Mouse (Mus musculus) frontal cortex, postnatal 36 days (tissue): ENCODE measurements at regions not wholly inside any gene's neighbourhood (a gene's known extent, or its start where the extent isn't known, plus 50 kb on each side); places are given as distances from the start of the nearest gene placed in this dataset.
A peak's percentile ranks its signal among the peaks of the same experiment; 100 is the strongest.

Experiments
- DNase-seq, 2 experiments: peaks; one replicate each; pipeline ENCODE4 v3.0.0; 2022; ENCODE audit warnings: low spot score in 2 of 2

DNA sequence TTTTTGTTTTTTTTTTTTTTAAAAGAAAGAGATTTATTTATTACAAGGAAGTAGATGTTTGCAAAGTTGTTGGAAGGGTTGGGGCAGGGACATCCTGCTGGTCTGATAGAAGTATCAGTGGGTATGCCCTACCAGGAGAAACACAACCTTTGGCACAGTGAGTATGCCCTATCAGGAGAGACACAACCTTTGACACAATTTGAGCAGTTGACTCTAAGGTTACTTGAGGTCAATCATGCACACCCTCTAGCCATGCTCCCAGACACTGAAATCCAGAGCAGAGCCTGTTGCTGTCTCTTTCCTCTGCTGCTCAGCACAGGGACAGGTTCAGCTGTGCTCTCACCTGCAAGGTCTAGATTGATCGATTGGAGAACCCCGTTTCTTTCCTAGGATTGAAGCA lies 164.2 kb upstream of the Gjb5 start:
- DNase-seq: no peak

DNA sequence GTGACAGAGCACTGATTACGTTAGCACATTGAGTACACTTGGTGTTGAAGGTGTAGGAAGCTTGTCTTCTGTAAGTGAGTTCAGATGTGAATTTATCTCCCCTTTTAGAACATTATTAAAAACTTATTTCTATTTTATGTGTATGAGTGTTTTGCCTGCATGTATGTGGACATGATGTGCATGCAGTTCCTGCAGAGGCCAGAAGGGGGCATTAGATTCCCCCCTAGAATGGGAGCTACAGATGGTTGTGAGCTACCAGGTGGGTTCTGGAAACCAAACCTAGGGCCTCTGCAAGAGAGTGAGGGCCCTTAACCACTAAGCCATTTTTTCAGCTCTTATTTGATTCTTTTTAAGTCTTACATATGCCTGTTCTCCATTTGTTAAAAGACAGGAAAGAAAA lies 160.0 kb upstream of the Gjb5 start:
- peak in 1 of 2 experiments; percentile 11 for DNase-seq

DNA sequence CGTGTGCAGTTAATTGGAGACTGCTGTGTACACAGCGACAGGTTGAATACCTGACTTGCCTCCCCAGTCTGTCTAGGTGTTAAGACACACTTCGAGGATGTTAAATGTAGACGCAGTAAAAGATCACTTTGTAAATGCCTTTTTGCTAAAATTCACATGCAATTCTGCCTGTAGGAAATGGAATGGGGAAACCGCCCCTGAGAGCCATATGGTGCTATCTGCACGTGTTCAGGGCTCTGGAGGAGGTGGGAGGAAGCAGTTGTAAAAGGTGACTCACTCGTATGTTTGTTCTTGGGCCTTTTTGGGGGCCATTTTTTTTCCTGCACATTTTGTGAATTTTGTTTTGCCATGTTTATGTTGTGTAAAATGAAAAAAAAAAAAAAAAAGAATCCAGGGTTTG lies 159.6 kb upstream of the Gjb5 start:
- DNase-seq: peak; percentile 64 to 78

DNA sequence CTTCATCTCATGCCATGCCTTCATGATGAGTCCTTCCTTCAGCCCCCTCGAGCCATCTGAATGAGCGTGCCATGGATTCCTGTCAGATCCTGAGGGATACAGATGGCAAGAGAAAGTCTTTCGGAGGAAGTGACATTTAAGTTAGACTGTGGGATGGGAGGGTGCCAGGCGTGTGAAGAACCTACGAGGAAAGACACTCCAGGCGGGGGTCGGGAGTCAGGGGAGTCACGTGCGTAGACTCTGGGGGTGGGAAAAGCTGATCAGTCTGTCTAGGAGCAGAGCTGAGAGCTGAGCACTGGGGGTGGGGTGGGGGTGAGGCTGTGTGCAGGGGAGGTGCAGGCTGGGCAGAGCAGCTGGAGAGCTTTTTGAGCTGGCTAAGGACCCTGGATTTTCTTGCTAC lies 152.0 kb upstream of the Gjb5 start:
- DNase-seq: peak; percentile 72 to 74

DNA sequence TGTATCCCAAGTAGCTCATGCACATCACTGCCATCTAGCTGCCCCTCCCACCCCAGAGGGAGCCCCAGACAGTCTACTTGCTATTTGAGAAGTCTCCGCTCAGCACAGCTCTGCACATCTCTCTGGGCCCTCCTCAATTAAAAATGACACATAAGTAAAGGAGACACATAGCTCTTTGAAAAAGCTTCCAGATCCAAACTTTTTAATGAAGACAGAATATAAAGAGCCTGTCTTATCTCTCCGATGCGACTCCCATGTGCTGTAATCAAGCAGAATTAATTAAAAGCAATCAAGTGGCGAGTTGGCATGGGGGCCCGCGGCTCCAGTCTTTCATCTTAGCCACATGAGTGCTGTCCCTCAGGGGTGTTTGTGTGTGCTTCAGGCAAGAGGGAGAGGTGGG lies 144.6 kb upstream of the Gjb5 start:
- no peak for DNase-seq

DNA sequence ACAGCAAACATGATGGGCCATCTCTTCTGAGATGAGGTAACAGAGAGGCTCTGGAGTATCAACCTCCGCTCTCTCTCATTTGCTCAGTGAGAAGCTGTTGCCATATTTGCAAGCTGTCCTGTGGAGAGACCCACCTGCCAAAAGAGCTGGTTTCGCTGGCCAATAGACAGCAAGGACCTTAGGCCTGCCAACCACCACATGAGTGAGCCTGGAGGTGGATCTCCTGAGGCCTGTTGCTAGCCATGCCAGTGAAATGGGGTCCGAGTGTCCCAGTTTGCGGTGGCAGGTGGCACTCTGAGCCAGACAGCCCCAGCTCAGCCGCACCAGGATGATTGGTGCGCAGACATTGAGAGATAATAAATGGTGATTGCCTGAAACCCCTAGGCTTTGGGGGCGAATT lies 143.9 kb upstream of the Gjb5 start:
- DNase-seq: no peak

DNA sequence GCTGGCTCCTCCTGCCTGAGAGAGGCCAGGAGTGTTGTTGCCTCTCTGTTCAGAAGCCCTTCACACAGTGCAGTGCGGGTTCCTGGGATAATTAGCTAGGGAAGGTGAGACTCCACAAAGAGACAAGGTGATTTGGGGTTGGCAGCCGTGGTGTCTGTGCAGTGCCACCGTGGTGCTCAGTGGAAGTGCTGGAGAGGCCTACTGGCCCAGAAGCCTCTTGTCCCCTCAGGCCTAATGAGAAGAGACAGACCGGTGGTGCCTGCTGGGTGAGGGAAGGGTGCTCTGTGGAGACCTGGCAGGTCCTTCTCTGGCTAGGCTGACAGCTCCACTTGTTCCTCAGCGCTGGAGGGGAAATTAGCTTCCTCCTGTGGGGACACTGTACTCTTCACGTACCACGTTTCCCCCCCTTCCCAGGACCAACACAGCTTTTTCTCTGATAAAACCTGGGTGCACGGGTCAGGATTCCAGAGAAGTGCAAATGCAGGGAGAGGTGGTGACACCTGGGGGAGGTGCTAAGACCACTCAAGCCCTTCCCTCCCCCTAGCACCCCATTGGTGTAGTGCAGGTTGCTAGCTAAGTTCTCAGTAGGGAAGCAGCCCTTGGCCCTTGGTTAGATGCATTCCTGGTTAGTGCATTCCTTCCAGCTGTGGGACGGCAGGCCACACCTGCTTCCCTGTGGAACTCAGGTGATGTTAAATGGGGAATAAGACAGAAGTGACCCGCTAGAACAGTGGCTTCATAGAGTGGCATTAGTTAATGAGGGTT lies 129.2 kb upstream of the Gjb5 start:
- DNase-seq: no peak

DNA sequence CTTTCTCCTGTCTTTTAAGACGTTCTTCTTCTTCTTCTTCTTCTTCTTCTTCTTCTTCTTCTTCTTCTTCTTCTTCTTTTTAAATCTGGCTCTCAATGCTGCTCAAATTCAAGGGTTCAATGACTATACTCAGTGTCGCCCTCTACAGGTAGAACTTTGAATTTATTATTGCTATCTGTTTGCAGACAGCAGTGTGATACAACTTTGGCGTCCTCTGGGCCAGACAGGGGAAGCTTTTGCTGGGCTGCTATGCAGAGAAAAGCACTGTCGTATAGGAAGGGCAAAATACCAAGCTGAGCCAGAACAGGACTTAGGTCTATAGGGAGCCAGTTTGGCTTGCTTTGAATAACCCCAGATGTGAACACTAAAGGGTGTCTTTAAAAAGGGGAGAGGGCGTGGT lies 127.3 kb upstream of the Gjb5 start:
- DNase-seq: no peak

DNA sequence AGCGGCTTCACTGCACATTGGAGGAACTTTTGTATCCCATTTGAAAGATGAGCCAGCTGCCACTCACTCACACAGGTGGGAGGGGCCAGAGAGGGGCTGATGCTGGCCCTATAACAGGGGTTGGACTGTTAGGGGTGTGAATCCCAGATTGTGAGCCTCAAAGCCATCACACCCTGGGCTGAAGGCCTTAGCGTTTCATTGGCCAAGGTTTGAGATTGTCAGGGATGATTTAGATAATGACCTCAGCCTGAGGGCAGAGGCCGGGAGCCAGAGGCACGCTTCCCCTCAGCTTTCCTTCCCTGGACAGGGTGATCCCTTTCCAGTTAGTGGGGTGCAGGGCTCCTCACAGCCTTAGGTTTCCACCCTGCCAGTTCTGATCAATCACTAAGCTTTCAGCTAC lies 124.5 kb upstream of the Gjb5 start:
- no peak for DNase-seq

DNA sequence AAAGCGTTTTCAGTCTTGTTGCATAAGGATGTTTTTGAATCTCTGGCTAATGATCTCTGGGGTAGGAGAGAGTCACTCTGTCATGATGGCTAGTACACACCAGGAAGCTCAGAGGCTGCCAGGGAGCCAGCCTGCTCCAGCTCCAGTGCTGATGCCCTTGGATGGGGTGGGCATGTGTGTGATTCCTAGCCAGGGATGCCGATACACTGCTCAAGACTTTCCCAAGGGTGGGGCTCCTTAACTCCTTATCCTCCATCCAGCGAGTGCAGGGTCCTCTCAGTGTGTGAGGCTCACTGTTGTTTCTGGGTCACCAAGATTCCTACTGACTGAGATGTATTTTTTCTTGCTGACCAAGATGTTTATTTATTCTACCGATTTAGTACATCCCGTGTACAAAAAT lies 122.4 kb upstream of the Gjb5 start:
- no peak for DNase-seq

DNA sequence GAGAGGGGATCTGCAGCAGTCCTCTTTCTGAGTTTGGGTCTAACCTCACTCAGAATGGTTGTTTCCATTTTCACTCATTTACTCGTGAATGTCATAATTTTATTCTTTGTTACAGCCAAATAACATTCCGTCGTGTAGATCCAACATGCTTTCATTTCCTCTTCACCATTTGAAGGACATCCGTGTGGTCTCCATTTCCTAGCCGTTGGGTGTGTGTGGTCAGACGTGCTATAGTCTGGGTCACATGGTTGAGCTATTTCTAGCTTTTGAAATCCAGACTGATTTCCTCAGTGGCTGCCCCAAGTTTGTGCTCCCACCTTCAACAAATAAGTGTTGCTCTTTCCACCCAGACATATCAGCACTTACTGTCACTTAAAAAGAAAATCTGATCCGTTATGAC lies 111.9 kb upstream of the Gjb5 start:
- no peak for DNase-seq

DNA sequence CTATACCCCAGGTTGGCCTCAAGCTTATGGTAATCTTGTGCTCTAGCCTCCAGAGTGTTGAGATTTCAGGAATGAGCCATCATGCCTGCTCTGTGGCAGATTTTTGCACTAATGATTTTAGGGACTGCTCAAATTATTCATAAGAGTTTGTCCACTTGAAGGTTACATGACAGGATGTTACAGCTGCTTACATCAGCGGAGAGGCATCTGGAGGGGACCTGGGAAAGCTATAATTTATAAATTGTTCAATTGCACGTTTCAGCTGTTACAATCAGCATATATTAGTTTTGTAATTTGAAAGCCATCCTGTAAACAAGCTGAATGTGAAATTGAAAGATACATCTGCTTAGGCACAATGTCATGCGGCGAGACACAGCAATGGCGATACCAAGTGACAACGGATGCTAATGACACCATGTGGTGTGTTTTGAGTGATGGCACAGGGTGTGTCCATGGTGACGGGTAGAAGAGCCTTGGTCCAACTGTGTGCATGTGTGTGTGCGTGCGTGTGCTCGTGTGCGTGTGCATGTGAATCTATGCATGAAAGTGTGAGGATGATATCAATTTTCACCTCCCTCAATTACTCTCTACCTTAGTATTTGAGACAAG lies 96.6 kb upstream of the Gjb5 start:
- DNase-seq: no peak

DNA sequence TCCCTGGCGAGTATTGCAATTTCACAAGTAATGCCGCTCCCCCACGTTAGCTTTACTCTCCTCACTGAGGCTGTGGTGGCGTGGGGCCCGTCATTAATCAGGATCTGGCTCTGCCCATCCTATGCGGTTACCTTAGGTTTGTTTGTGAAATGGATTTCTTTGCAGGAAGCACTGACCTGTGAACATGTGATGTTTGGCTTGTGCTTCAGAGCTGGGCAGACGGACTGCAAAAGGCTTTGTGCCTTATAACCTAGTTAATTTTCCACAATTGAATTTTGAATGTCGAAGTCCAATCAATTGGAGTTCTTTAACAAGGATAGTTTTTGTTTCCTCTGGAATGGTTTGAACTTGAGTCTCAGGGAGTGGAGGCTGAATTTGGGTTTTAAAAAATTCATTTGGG lies 94.1 kb upstream of the Gjb5 start:
- DNase-seq: no peak

DNA sequence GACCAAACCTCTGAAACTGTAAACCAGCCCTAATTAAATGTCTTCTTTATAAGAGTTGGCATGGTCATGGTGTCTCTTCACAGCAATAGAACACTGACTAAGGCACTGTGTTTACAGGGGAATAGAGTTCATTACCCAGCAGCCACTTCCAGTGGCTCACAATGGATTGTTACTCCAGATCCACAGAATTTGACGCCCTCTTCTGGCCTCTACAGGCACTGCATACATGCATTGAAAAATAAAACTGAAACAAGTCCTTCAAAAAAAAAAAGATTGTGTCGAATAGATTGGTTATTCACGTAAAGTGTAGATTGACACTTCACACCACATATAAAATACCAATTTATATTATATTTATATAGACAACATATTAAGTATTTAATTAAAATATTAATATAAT lies 87.3 kb upstream of the Gjb5 start:
- DNase-seq: no peak

DNA sequence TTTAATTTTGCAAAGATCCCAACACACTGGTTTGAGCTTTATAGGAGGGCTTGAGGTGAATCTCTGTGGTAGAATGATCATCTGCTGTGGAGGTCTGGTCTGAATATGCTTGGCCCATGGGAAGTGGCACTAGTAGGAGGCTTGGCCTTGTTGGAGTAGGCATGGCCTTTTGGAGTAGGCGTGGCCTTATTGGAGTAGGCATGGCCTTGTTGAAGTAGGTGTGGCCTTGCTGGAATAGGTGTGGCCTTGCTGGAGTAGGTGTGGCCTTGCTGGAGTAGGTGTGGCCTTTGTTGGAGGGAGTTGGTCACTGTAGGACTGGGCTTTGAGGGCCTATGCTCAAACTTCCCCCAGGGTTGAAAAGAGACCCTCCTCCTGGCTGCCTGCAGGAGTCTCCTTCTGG lies 86.1 kb upstream of the Gjb5 start:
- DNase-seq: no peak

DNA sequence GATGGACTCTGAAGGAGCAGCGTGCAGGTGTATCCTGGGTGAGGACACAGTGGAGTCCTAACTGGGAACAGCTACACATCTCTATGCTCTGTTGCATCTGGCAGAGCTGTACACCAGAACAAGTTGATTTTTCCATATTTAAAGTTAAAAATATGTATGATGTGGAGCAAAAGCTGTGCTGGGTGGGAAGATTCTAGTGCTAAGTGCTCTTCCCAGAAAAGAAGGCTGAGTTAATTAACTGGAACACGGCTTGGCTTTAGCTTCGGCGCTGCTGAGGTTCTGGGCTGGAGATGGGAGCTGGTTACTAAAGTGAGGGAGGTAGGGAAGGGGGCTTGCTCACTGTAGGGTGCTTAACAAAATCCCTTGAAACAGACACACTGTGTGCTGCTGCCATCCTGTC lies 84.0 kb upstream of the Gjb5 start:
- peak; percentile 30 to 34 for DNase-seq

DNA sequence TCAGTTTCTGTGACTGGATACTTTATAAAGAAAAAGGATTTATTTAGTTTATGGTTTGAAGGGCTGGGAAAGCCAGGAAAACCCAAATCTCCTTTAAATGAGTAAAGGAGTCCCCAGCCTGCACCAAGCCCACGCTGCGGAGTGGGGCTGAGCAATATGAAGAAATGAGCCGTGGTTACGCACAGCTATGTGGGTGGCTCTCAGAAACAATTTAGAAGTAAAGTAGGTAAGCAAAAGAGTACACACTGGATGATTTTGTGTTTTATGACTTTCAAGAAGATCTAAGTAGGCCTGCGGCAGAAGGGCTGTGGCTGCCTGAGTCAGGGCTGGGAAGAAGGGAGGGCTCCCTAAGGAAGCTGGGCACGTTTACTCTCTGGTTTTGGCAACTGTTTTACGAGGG lies 82.6 kb upstream of the Gjb5 start:
- DNase-seq: peak in 1 of 2 experiments; percentile 25

DNA sequence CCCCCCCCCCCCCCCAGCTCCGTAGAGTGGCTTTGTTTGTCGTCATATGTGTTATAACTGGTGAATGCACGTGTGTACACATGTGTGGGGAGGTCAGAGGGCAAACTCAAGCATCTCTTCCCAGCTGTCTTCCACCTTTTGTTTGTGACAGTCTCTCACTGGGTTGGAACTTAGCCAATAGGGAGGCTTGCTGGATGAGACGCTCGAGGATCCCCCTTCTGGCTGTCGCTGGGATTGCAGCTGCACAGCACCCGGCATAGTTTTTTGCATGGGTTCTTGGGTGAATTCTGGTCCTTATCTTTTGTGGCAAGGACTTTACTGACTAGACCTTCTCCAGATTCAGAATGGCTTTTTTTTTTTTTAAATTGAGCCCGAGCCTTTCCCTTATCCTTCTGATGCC lies 77.1 kb upstream of the Gjb5 start:
- DNase-seq: peak in 1 of 2 experiments; percentile 39

DNA sequence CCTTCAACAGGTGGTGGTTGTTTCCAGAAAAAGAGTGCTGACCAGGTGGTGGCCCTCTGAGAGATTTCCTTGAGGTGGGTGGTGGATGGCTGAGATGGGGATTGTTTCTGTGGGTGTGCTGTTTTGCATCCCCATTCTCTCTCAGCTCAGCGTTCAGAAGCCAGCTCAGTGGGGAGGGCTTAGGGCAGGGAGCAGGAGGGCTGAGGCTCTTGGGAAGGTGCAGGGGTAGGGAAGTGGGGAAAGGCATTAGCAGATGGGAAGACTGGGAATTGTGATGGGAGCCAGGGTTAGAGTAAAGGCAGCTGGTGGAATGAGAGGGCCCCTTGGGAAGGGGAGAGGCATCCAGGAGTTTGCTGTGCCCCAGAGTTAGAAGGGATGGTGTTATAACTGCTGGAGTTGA lies 72.3 kb upstream of the Gjb5 start:
- DNase-seq: no peak

DNA sequence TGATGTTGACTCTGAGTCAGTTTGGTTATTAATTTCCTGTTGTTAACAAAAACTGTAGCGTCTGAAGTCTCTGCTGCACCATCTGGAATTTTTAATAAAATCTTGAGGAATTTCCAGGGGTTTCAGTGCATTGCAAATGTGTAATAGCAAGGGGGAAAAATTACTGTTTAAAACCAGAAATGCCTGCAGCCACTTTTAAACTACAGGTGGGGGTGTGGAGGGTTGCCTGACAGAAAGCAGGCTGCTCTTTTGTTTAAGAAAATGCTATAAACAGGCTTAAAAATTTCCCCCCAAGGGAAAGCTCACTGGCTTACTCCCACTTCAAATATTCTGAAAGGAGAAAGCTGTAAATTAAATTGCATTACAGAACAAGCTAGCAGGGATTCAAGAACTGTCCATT lies 71.8 kb upstream of the Gjb5 start:
- no peak for DNase-seq

DNA sequence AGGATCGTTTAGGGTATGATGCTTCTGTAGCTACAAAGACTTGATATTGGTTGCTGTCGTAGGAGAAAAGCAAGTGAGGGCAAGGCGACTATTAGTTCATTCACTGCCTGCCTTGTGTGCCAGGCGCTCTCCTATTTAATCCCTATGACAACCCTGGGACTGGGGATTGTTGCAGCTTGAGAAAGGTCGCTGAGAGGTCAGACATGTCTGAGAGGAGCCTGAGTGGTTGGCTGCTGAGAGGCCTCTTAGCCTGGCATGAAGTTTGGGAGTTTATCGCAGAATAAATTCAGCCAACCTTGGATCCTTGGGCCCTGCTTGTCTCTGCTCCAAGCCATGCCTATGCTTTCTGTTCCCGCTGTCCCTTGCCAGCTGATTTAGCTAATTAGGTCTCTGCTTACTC lies 65.9 kb upstream of the Gjb5 start:
- no peak for DNase-seq

DNA sequence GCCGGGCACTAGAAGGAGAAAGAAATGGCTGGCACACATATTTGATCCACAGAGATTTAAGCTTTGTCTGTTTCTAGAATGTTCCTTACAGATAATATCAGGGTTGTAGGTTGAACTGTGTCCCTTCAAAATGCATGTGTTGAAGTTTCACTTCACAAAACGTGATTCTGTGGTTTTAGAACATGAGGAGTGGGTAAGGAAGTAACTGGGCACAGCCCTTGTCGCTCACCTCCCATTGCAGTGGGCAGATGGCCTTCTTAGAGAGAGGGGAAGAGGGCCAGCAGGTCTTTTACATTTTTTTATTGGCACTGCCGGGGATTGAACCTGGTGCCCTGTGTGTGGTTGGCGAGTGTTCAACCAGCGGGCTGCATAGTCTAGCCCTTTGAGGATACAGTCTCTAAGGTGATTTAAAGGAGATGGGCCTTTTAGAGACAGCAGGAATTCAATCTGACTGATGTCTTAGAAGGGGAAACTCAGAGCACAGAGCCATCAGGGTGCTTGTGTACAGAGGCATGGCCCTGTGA lies 64.0 kb upstream of the Gjb5 start:
- no peak for DNase-seq

DNA sequence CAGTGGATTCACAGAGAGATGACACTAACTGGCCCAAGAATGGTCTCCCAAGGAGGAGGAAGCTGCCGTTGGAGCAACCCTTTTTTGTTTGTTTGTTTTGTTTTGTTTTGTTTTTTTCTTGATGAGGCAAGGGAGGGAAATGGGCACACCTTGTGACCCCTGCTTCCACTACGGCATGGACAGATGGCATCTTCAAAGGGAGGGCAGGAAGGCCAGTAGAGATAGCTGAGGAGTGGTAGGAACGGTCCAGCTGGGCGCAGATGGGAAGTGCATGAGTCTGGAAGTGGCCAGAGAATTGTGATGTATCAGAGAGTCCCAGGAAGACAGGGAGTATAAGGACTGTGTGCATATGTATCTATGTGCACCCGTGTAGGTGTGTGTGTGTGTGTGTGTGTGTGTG lies 63.1 kb upstream of the Gjb5 start:
- no peak for DNase-seq

DNA sequence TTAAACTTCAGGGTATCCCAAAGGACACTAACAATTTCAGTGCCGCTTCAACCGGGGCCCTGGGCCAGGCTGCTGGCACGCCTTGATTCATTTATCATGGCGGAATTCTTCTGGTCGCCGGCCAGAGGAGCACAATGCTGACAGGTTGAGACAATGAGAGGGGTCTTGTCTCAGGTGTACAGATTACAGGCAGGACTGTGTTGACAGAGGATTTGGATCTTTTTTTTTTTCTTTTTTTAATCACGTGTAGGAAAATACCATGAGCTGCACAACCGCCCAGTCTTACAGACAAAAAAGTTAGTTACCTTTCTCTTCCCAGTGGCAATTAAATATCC lies 61.8 kb upstream of the Gjb5 start:
- no peak for DNase-seq
